Mouse (Mus musculus): ENCODE data around the gene Ptpa.

DNA sequence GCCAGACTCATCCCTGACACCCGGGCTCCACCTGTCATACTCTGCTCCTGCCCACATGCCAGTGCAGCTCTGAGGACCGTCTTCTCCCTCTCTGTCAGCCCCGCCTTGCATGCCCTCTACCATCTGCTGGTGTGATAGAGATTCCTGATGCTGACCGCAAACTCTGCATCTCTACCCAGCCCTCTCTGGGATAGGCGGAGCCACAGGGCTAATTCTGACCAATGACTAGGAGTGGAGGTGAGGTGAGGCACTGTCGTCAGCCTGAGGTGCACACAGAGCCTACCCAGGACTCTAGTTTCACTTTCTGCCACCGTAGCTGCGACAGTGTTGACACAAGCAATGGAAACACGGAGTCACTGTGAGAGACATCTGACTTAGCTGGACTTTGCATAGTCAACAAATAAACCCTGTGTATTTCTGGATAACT is 48.1 kb downstream of the Ptpa start:
- no peak for TF ChIP-seq CTCF (IDR thresholded peaks at IDR 0.05; ENCODE audit: low read depth)
- TF ChIP-seq EP300 (IDR thresholded peaks at IDR 0.05; ENCODE audit: low read depth), result peak; percentile 85

All from heart, postnatal 0 days (tissue).